Mouse (Mus musculus) urinary bladder, postnatal 14 days (tissue): Measurements from ENCODE around the gene Lmnb2.

Experiments used
- DNase-seq: peaks from one replicate; pipeline ENCODE4 v3.0.0; 2021; ENCODE audit warnings: low spot score

The Lmnb2 gene

GRCm38 (mm10) chr10:80917779-80918434 is at the start of gene Lmnb2:
TSS of gene Lmnb2 (minus strand) at chr10:80918245.
- DNase-seq: peak; percentile 73

DNA sequence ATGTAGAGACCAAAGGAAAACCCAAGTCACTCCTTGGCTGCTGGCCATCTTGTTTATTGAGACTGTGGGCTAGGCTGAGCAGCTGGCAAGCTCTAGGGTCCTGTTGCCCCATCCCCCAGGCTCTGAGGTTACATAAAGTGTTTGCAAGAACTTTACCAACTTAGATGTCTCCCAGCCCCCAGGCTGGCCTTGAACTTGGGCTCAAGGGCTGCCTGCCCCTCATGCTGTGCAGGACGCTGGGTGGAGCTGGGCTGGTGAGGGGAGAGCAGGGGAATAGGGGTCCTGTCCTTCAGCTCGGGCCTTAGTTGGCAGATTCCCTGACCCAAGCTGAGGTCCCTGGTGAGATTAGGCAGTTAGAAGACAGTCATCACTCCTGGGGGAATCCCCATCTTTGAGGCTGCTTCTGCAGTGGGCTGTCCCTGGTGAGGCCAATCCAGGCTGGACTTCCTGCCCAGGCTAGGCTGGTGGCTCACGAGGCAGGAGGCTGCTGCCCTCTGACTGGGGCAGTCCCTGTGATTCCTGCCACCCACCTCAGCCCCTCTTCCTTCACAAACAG is 49.1 kb upstream of the Lmnb2 start:
- DNase-seq: no peak

- no peak for DNase-seq
Observed at GRCm38 (mm10) chr10:80966296-80966695, 48.3 kb upstream of the Lmnb2 start.

DNA sequence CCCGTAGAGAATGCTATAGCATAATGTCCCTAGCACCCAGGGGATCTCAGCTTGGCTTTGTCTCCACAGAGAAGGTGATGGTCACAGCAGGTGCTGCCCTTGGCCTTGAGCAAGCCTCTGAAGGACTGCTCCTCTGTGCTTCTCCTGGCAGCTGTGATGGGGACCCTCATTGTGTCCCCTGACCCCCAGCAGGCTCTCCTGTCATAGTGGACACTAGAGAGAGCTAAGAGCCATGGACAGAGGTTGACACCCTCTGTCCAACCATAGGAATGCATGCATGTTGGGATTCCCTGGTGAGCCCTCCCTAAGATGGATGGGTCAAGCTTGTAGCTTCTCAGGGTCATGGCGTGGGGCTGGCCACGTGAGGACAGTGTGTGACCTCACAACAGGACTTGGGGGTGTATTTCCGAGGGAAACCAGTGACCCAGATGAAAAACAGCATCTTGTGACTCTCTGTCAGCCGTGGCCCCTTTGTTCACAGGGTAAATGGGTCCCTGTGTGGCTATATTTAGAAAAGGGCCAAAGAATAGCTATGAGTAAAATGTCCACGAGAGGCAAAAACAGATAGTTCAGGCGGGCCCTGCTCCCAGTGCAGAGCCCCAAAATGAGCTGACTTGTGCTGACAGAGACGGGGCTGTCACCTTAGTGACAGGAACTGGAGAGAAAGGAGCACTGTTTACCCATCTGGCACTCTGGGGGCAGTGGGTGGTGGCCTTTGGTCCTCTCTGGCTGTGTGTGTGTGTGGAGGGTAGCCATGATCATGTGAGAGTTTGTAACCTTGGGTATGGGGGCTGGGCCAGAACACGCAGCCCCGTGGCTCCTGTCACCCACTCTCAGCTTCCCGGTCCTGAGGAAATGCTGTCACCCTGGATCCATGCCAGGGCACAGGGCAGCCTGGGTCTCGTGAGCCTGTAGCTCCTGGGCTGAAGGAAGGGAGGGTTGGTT is 45.3 kb upstream of the Lmnb2 start:
- no peak for DNase-seq

DNA sequence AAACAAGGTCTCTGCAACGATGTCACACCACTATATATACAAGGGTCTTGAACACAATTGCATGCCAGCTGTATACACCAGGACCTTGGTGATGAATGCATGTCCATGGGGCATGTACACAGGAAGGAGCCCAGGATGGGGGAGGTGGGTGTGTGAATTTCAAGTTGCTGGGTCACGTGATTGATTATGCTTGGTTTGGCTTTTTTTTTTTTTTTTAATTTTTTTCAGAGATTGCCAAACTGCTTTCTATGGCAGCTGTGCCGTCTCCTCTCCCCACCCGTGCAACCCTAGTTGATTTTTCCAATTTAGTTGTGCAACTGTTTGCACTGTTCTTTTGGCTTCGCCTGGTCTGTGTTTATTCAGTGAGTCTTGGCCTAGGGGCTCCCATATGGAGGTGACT is 44.5 kb upstream of the Lmnb2 start:
- DNase-seq: no peak

- peak; percentile 51 for DNase-seq
Observed at GRCm38 (mm10) chr10:80962051-80962472, 44.0 kb upstream of the Lmnb2 start.

GRCm38 (mm10) chr10:80960551-80961508 is 42.8 kb upstream of the Lmnb2 start:
- peak; percentile 74 for DNase-seq

DNA sequence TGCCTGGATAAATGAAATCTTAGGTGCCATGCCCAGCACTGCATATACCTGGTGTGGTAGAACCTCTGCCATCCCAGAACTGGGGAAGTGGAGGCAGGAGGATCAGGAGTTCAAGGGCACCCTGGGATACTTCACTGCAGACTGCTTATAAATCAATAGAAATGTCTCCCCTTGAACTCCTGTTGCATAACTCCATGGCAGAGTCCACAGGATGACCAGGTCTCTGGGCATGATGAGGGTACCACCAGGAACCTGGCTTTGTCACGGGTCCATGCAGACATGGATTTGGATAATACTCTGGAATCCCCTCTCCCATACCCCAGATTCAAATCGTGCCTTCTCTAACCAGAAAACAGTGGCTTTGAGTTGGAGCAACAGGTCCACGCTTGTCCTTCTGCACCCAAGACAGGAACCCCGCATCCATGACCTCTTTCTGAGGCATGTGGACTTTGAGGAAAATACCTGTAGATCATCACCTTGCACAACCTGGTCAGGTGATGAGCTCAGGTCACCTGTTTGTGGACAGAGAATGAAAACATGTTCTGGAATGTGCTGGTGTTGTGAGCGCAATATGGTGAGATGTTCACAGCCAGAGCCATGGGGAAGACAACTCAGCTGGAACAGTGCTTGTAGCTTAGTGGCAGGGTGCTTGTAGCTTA is 41.1 kb upstream of the Lmnb2 start:
- DNase-seq: no peak

GRCm38 (mm10) chr10:80957791-80958190 is 39.7 kb upstream of the Lmnb2 start:
- no peak for DNase-seq

DNA sequence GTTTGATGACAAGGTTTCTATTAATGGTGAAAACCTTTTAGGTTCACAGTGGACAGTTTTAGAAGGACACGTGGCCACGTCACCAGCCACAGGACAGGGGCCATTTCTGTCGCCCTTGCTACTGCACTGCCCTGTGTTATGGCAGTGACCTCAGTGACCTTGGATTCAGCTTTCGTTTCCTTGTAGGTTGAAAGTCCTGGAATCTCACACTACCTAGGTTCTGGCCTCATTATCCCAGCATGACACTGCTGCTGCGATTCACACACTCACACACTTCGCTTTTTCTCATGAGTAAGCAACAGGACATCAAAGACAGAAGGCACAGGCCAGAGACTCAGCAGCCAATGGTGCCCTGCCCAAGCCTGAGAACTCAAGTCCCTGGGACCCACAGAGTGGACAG is 38.9 kb upstream of the Lmnb2 start:
- no peak for DNase-seq

GRCm38 (mm10) chr10:80956385-80956784 is 38.3 kb upstream of the Lmnb2 start:
- no peak for DNase-seq

DNA sequence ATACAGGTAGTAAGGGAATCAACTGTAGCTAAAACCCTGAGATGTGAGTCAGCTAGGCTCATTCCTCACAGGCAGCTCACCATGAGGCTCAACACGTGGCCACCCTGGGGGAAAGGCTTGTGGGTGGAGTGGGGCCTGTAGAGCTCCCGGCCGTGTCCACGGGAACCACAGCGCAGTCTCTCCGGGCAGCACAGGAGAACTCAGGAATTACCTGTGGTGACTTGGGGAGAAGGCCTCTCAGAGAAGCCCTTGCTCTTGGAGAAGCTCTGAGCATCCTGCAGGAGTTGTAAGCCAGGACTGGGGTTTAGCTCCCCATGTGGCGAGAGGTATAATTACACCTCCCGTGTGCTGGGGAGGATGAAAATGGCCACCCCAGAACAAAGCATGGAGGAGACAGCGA is 37.5 kb upstream of the Lmnb2 start:
- DNase-seq: peak; percentile 68

GRCm38 (mm10) chr10:80954843-80955242 is 36.8 kb upstream of the Lmnb2 start:
- no peak for DNase-seq

- DNase-seq: no peak
Observed at GRCm38 (mm10) chr10:80954415-80954814, 36.4 kb upstream of the Lmnb2 start.

DNA sequence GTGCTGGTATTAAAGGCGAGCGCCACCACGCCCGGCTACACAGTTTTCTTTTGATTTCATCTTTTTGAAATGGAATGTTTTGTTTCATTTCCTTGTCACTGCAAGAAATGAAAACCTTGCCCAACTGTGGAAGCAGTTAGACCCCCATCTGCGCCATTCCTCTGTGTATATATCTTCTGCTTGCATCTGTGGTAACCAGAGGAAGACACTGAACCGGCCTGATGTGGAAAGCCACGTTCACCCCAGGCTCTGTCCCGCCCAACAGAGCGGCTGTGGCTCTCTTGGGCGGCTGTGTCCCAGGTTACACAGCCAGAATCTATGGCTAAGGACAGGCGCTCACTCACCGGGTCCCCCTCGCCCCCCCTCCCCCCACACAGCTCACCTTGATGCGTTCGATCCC is 34.4 kb upstream of the Lmnb2 start:
- no peak for DNase-seq

DNA sequence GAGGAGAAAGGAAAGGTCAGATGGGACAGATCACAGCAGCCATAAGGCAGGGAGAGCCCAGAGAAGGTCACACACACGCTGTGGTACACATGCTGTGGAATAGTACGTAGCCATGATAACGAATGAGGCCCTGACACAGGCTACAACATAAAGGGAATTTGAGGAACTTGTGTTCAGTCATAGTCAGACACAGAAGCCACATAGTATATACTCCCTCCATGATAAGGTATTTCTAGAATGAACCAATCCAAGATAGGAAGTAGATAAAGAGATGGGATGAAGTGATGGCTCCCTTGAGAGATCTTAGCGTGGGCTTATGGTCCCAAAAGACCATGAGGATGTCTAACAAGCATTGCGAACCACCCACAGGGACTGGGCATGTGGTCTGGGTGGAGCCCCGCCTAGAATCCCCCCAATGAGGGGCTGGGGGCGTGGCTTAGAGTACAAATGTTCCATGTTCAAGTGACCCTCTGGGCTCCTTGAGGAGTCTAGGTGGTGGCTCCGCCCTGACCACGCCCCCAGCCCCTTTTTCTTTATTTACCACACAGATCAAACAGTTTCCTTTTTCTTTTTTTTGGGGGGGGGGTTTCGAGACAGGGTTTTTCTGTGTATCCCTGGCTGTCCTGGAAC is 33.8 kb upstream of the Lmnb2 start:
- no peak for DNase-seq

- no peak for DNase-seq
Observed at GRCm38 (mm10) chr10:80950314-80950713, 32.3 kb upstream of the Lmnb2 start.

- no peak for DNase-seq
Observed at GRCm38 (mm10) chr10:80949081-80949480, 31.0 kb upstream of the Lmnb2 start.

GRCm38 (mm10) chr10:80948570-80948969 is 30.5 kb upstream of the Lmnb2 start:
- no peak for DNase-seq

GRCm38 (mm10) chr10:80947802-80948201 is 29.8 kb upstream of the Lmnb2 start:
- DNase-seq: peak; percentile 76
